Mouse (Mus musculus) erythroblast, adult 5-6 weeks (primary cell): ENCODE measurements around the gene Tgfbi. TPM values are rescaled to one million over a fixed set of nuclear protein-coding genes. Genes with fewer than 3 reads are reported as not detected.

Experiments
- ATAC-seq: replicated peaks from 2 replicates; pipeline ENCODE4 v1.8.0; 2016; ENCODE audit warnings: moderate number of reproducible peaks, mild to moderate bottlenecking, moderate TSS enrichment, inconsistent platforms; ENCODE audit not compliant: poor library complexity, low FRiP score, severe bottlenecking
- total RNA-seq, 2 experiments: library from RNA; stranded (forward) in 1 of 2; stranded (reverse) in 1 of 2; fragments of 150-400 nt in 1 of 2; fragments of 200-764, 138-1000 nt in 1 of 2; gene quantifications; 2 replicates each; pipeline versions ENCODE4 v1.2.3 to v1.2.4; 2015 to 2017; ENCODE audit warnings: low replicate concordance in 2 of 2

Gene Tgfbi
- total RNA-seq, 2 experiments from 2014 or later = 20.4 to 20.8 TPM

DNA sequence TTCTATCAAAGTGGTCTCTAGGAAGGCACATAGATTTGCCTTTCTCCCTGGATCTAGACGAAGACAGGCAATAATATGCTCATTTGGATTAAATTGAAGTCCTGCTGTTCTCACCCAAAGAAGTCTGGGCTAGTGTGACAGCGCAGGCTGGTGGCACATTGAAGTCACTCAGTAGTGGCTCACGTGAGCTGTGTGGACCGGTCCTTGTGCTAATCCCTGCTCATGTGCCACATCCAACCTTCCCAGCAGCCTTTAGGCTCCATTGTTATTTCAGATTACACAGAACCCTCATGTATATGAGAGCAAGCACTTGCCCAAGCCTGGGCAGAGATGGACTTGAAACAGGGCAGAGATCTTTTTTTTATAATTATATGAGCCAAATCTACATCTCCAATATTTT lies 12.0 kb upstream of the Tgfbi start:
- no peak for ATAC-seq

DNA sequence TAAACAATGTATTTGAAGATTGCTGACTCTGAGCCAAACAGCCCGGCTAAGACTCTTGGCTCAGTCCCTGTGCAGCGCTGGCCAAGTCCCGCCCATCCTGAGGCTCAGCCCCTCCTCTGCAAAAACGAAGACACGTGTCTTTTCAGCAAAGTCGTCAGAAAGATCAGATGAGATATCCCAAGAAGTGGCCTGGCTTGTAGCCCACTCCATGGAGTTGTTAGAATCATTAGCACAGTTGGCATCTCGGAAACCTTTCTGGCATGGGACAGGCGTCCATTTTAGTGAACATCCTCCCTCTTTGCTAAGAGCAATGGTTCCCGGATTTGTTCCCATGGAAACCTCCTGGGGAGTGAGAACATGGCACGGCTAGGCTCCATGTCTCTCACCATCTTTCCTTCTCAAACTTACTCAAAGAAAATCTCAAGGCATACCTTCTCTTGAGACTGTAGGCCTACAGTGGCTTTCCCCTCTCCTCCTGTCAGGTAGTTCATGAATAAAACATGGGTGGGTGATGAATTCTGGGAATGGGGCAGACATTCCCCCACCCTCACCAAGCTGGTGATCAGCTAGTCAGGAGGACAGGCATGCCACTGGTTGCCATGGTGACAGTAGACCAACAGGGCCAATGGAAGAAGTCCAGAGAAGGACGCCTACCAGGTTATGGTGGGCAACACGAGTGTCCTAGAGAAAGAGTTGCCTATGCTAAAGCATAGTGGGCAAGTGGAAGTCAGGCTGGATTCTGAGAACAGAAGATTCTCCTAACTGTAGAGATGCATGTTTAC lies 11.3 kb upstream of the Tgfbi start:
- ATAC-seq = no peak

DNA sequence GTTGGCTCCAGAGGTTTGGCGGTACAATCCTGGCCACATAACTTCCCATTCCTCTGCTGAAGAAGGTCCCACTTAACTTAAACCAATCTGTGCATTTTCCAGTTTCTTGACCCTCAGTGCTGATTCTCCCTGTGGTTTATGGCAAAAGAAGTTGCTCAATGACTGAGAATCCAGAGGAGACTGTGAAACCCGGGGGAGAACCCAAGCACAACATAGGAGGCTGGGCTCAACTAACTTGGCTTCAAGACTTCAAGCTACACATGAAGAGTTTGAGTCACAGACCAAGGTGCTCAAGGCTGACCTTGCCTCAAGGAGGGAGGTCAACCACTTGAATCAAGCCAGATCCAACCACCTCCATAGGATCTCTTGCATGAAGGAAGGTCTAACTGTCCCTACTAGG lies 9.8 kb upstream of the Tgfbi start:
- no peak for ATAC-seq

DNA sequence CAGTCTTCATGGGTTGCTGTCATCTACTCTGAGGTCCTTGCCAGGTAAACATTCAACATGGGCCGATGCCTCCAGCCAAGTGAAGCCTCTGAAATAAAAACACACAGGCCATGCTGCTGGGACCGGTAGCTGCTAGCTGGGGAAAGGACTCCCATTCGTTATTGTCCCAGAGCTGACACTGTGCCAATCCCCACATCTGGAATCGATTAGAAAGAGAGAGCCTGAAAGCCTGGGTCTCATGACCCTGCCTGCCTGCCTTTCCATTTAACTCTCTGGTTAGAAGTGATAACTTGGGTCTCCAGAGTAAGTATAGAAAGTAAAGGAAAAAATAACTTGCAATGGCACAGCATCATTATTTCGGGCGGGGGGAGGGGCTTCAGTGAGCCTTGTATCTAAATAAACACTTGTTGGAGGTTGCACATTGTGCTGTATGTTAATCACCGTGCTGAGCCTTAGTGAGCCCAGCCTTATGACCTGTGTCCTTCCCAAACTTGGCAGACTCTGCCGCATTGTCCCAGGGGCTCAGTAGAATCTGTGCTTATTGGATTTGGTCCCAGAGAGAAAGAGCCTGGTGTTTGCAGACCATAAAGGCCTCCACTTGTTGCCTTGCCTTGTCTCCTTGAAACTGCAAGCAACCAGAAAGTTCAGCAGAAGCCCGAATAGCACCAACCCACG lies 9.0 kb upstream of the Tgfbi start:
- ATAC-seq = no peak

DNA sequence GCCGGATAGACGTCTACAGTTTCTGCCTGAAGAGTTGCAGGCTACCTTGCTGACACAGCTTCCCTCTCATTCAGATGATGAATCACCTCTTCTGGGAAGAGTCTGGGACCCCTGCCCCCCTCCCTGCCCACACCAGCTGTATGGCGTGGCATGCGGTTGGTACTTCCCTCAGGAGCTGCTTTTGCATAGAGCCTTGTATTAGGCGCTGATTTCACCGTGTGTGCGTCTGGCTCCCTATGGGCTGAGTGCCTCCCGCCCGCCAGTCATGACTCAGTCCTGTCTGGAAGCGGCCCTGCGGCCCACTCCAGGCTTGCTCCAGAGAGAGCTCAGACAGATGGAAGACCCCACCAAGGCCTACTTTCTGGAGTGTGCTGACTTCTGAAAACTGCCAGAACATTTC lies 8.1 kb upstream of the Tgfbi start:
- no peak for ATAC-seq

DNA sequence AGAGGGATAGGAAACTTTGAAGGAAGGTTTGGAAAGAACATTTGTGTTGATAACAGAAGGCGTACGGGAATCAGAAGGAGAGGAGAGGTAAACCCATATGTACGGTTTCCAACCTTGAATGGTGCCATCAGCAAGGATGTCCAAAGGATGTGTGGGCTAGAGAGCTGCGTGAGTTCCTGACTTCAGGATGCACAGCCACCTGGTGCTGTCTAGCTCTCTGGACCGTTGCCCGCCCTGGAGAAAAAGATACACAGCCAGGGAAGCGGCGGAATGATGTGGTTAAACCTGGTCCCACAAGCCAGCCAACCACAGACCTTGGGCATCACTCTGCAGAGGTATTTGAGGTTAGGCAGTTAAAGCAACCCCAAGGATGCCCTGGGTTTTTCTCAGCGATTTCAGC lies 3.8 kb upstream of the Tgfbi start:
- ATAC-seq = no peak

DNA sequence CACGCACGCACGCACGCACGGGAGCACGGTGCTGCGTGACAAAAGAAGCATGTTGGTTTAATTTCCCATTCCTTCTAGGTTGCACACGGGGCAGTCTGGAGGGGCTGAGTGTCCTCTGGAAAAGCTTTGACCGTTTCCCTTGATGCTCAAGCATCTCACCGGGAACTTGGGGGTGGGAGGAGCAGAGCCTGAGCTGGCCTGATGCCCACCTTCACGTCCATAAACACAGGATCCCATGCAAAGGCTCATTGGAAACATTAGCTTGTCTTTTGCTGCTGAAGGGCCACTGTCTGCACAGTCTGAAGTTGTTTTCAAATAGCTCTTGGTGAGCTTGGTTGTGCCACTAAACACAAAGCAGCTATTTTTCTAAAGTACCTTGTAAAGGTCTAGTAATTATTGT lies 2.6 kb upstream of the Tgfbi start:
- ATAC-seq = no peak

DNA sequence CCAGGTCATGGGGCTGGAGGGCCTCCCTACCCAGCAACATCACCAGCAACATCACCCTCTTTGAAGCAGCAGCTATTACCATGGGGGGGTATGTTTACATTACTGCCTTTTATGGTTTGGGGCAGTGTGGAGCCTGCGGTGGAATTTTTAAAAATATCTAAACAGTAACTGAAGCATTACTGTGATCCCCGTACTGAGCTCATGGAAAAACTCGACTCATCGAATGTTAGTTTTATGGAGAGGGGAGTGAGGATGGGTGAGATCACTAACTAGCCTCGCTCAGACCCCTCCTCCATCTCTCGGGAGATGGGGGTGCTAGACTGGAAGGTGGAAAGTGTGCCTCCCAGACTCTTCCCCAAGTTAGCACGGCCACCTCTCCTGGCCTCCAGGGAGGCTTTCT lies 2.1 kb upstream of the Tgfbi start:
- no peak for ATAC-seq

DNA sequence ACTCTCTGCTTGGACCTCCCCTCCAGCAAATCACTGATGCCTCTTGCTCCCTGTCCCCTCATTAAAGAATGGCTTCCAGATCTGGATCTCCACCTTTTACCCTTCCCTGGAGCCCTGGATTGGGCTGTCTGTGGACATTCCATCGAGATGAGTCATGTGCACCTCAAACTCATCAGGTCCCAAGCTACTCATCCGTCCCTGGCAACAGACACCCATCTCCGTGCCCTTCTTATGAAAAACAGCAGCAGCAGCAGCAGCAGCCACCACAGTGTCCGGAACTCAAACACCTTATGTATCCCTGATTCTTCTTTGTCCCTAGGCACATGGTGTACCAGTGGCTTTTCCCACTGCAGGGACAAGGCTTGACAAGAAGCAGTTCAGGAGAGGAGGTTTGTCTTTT lies 1.5 kb upstream of the Tgfbi start:
- no peak for ATAC-seq

DNA sequence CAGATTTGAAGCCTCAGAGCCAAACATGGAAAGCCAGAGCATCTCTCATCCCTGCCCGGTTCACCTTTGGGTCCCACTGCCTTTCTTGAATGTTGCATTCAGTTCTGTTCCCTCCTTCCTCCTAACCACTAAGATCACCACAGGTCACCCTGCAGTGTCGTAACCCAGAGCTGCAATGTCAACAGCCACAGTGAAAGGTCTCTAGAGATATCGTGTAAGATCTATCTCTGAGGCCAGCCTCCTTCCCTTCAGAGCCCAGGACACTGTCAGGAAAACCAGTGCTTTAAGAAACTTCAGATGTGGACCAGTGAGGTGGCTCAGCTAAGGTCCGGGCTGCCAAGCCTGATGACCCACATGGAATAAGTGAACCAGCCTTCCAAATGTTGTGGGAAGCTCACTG lies 1.8 kb downstream of the Tgfbi start:
- no peak for ATAC-seq

DNA sequence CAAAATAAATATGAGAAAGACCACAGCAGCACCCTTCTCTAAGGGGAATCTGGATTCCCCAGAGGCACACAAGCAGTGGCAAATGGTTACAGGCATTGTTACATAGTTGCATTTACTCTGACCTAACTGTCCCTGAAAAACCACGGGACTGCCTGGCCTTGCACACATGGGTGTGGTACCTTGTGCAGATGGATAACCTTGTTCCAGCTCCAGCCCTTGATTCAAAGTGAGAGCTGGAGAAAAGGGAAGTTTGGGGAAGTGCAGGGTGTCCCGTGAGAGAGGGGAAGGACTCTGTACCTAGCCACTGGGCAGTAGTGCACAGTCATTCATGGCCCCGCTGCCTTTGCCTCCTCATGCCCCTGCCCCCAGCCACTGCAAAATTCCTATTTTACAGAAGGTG lies 2.4 kb downstream of the Tgfbi start:
- ATAC-seq = no peak

DNA sequence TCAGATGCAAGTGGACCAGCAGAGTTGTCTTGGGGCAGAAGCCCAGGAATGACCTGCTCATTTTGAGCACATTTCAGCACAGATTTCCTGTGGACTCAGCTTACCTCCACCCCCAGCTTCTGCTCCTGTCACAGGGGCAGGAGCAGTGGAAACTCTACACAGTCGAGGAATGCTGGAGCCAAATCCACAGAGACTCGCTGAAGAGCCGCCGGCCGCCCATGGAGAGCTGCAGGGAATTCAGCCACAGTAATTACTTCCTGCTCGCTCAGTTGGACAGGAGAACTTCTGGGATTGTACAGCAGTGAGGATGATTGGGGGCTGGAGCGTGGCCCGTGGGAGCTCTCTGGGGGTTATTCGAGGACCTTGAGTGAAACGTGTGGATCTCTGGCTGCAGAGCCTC lies 3.0 kb downstream of the Tgfbi start:
- no peak for ATAC-seq

DNA sequence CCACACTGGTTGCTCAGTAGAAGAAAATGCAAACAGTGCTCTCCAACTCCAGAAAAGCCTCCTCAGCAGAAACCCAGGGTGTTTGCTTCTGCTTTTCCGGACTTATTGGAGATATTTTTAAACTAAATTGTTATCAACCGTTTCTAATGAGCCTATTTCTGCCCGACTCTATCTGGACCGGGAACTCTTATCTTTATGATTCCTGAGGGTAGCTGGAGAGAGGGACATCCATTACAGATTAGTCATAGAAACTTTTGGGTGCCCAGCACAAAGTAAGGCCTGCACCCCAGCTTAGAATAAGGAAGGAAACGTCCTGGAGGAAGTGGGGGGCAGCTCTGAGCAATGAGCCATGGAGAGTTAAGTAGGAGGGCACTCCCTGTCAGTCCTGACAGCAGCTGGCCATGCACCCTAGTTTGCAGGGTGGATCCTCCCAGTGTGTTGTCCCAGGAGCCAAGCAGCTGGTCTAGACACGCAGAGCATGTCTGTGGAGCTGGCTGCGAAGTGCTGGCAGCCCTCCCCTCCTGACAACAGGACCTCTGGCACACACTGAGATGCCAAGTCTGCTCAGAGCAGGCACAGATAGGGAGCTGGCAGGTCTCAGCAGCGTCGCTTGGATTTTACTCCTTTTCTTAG lies 4.2 kb downstream of the Tgfbi start:
- ATAC-seq = no peak

DNA sequence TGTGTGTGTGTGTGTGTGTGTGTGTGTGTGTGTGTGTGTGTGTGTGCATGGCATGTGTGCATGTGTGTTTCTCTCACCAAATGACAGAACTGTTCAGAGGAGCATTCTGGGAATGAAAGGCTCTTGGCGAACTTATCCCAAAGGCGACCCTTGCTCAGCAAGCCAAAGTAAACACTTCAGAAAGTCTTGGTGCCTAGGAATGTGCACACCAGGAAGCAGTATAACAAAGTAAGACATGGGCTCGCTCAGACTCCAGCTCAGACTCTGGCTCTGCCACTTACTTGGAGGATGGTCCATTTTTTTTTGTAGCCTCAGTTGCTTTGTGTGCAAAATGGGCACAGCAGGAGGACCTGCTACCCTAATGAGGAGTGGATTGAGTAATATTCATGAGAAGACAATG lies 5.4 kb downstream of the Tgfbi start:
- ATAC-seq = no peak

DNA sequence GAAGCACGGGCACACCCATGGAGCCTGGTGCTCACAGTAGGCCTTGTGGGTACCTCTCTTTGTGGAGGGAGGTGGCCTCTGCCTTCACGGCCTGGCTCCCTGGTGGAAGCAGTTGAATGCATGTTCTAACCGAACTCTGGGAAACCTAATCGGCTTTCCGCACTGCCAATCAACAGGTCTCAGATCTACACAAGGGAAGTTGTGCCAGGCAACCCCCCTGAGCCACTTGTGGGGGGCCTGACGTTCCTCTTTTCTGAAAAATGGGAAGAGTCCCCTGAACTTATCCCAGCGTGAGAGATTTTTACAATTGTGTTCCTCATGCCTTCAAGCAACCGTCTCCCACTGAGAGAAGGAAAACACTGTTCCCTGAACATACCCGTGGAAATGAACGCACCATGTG lies 5.9 kb downstream of the Tgfbi start:
- no peak for ATAC-seq

DNA sequence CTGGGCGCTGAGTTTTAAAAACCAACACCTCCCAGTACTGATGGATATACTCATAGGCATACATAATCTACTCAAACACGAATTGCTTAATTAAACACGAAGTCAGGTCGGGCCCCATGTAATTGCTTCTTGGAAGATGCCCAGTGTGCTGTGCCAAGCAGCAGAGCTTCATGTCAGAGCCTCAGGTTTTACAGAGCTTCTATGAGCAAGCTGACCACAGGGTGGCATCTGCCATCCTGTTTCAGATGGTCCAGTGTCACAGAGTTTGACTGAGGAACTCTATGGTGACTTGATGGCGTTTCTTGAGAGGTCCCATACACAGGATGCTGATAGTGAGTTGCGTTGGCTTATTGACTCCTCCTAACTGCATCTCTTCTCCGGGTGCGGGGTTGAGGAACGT lies 6.5 kb downstream of the Tgfbi start:
- no peak for ATAC-seq

DNA sequence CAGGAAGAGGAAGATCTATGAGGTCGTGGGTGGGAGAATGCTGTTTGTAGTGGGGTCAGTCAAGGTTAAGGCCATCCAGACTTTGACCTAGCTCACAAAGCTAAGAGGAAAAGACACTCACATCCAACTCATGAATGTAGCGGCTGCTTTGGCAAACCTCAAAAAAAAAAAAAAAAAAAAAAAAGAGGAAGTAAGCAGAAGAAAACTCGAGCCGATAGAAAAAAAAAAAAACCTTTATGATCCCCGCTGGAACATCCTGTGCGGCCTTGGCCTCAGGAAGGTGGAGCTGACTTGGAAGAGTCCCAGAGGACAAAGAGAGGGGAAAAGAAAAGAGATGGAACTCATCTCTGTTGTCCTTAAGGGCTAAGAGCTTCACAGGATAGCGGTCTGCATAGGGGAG lies 7.1 kb downstream of the Tgfbi start:
- ATAC-seq = no peak

DNA sequence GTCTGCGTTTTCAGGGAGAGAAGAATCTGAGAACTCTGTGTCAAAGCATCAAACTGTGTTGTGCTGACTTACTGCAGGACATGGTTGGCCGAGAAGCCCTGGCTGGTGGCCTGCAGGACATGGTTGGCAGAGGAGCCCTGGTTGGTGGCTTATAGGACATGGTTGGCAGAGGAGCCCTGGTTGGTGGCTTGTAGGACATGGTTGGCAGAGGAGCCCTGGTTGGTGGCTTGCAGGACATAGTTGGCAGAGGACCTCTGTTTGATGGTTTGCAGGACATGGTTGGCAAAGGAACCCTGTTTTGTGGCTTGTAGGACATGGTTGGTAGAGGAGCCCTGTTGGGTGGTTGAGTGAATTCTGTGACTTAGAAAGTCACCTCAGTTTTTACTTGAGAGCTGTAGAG lies 7.9 kb downstream of the Tgfbi start:
- no peak for ATAC-seq

DNA sequence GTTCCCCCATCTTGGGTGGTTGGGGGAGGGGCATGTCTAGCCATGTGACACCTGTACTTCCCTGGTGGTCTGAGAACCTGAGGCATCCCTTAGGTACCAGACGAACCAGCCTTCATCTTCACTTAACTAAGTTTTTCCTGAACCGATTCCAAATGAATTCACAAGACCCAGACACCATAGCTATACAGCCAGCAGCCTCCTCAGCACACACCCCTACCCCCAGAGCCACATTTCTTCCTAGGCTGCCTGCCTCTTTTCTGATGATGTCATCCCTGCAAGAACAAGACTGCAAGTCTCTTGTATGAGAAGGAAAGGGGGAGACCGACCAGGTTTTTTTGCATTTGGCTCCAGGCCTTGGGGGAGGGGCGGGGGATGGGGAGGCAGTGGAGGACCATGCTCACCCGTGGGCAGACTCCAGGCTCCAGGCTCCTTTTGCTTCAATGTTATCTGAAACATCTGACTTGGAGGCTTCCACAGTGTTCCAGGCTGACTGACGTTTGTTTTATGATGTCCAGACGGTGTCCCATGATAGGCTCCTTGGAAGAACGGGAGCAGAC lies 13.0 kb downstream of the Tgfbi start:
- ATAC-seq = no peak

DNA sequence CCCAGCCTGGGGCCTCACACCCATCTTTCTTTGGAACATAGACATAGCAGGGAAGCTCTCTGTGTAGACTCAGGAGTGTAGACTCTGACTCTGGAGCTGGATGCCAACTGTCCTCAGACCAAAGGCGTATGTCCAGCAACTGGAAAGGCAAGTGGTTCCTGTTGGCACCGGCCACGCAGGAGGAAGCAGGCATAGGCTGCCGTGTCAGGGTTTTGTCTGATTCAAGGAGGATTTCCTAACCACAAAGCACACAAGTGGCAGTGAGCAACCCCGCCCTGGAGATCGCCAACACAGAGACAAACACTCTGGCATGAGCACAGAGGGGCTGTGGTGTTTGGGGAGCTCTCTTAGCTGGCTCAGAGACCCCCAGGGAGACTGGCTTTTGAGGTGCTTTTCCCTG lies 17.2 kb downstream of the Tgfbi start:
- ATAC-seq = no peak

DNA sequence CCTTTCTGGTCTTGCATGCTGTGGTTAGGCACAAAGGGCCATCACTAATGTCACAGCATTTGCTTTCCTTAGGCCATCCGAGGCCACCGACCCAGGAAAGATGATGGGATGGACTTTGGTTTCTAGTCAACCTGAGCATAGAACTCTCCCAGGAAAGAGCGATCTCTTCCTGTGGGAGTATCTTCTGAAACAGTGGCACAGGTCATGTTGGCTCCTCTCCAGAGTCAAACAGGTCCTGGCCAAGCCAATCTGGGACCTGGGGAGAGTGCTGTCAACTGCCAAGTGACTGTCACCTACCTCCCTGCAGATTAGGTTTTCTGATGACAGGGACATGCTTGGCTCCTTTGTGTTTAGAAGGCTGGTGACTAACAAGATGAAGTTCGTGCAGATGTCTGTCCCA lies 20.8 kb downstream of the Tgfbi start:
- ATAC-seq = no peak
